Mouse (Mus musculus): ENCODE data around the gene Ccdc14. TPM values are rescaled to one million over a fixed set of nuclear protein-coding genes. Genes with fewer than 3 reads are reported as not detected.
"Not testable (repeated sequence)": the region's sequence is repeated elsewhere in the genome, so short reads cannot be mapped to it uniquely, and the experiment has no call there.

Ccdc14 gene
- total RNA-seq (2014; rRNA removed): 1.2 and 1.3 TPM in 2 replicates
- 0.24 and 0.28 TPM in 2 replicates for polyA plus RNA-seq (2012; rRNA removed)

DNA sequence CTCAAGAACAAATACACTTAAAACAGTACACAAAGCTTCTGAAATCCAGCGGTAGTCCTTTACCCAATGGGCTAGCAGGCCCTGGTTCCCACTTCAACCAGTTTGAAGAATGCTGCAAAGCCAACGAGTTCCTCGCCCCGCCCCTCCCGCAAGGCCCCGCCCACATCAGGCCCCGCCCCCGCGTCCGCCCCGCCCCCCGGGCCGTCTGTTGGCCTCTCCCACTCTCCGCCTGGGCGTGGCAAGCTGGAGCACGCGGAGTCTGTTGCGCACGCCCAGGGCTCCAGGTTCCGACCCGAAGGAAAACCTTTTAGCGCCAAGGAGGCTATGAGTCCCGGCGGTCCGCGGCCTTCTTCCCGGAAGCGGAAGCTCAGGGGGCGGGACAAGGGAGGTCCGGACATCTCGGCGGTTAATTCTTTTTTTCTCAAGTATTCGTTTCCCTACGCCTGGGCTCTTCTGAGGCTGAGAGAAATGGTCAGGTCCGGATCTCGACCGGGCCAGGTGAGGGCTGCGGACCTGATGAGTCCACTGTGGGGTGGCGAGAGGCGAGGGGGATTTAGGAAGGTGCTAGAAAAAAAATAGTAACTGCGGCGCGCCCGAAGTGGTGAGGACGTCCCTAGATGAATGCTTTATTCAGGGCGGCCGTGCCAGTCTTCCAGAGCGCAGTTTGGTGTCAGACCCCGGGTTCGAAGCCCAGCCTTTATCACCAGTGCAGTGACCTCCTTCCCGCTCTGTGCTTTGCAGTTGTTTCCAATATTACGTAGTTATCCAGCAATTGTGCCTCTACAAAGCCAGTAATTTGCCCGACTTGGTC is at the start of gene Ccdc14:
TSS of gene Ccdc14 (plus strand) at position 283 of the 811 bp plus-strand sequence.
- H3K79me2 ChIP-seq (ENCODE audit: control insufficient read depth, insufficient read depth, low read length): no peaks in the 10 kb centered on the region
- no peaks in the 10 kb centered on the region for H3K36me3 ChIP-seq (ENCODE audit: control insufficient read depth, insufficient read depth, low read length)
- H3K9ac ChIP-seq (ENCODE audit: low read depth, low read length): peak within 1 kb of the TSS; percentile 73
- peak; percentile 76 for DNase-seq (ENCODE audit: extremely low read depth, low read depth, low spot score)
- WGBS: 1% methylated on average over 53 of the region's 53 CpGs
- peak within 1 kb of the TSS; percentile 95 for H3K4me3 ChIP-seq (ENCODE audit: insufficient read depth, low read depth, low read length)
- H3K27ac ChIP-seq (replicated peaks; ENCODE audit: insufficient read depth, low read depth, low read length): no peak within 1 kb of the TSS
- TF ChIP-seq POLR2A (IDR thresholded peaks at IDR 0.05; ENCODE audit: extremely low read depth, insufficient read depth, low read length) (no peak), CTCF (IDR thresholded peaks at IDR 0.05; ENCODE audit: low read depth, low read length) (no peak)
- 0 out of 2 replicates have a peak, but pooled peaks cover 1% of the 10 kb centered on the region for H3K27me3 ChIP-seq (ENCODE audit: control insufficient read depth, insufficient read depth, low read length)
- H3K4me1 ChIP-seq (ENCODE audit: control insufficient read depth, insufficient read depth, low read length): peaks cover 4% of the 10 kb centered on the region

DNA sequence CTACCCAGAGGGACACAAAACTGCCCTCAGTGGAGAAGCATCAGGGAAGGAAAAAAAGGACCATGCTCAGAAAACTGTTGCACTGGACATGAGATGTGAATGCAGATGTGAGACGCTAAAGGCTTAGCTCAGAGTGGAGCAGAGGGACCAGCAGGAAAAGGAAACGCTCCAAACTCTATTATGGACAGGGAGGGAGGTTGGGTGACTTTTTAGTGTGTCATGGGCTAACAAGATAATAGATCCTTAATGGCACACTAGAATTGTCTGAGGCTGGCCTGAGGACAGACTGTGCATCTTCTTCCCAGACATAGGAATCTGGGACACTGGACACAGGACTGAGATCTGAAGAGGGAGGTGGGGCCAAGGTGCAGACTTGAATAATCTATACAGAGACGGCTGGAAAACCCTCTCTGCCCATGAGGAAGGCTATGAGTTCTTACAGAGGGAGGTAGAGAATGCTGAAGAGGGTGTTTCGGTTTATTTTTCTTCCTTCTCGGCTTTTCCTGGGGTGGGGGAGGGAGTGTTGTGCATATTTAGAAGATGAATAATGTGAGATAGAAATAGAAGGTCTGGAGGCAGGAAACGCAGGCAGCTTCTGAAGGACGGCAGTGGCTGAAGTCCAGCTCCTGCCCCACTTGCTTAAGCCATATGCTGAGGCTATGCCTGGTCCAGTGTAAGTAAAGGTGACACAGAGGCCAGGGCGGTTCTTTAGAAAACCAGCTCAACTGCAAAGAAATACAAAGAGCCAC is 46.7 kb upstream of the Ccdc14 start:
- Histone ChIP-seq H3K79me2 (ENCODE audit: control insufficient read depth, insufficient read depth, low read length) (no peaks in the 10 kb centered on the region), H3K9ac (ENCODE audit: low read depth, low read length) (no peak overlapping the region), H3K4me1 (ENCODE audit: control insufficient read depth, insufficient read depth, low read length) (no peaks in the 10 kb centered on the region), H3K27me3 (ENCODE audit: control insufficient read depth, insufficient read depth, low read length) (no peaks in the 10 kb centered on the region), H3K27ac (replicated peaks; ENCODE audit: insufficient read depth, low read depth, low read length) (no peak overlapping the region), H3K36me3 (ENCODE audit: control insufficient read depth, insufficient read depth, low read length) (no peaks in the 10 kb centered on the region), H3K4me3 (ENCODE audit: insufficient read depth, low read depth, low read length) (no peak overlapping the region)
- TF ChIP-seq CTCF (IDR thresholded peaks at IDR 0.05; ENCODE audit: low read depth, low read length): no peak
- WGBS: 61% methylated on average over 8 of the region's 8 CpGs
- no peak for DNase-seq (ENCODE audit: extremely low read depth, low read depth, low spot score)

DNA sequence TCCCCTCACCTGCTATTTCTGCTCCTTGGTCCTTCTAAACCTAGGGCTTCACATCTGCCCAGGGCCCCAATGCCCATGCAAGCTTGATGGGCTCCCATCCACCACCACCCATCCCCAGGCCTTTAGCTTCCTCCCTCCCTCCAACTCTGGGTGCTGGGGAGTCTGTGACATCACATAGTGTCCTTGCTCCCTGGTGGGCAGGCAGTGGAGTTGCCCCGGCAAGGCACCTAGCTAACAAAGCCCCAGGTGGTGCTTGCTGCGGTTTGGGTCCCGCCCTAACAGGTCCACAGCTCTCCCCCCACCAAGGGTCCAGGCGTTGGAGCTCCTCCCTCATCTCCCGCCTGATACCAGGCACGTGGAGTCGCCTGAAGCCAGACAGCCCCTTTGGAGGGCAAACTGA is 40.8 kb upstream of the Ccdc14 start, which contains the start of gene Ropn1:
TSS of gene Ropn1 (plus strand) at position 301 of the 400 bp plus-strand sequence.
- Histone ChIP-seq H3K4me3 (ENCODE audit: insufficient read depth, low read depth, low read length) (no peak within 1 kb of the TSS), H3K79me2 (ENCODE audit: control insufficient read depth, insufficient read depth, low read length) (no peaks in the 10 kb centered on the region)
- WGBS: 56% methylated on average over 7 of the region's 7 CpGs

DNA sequence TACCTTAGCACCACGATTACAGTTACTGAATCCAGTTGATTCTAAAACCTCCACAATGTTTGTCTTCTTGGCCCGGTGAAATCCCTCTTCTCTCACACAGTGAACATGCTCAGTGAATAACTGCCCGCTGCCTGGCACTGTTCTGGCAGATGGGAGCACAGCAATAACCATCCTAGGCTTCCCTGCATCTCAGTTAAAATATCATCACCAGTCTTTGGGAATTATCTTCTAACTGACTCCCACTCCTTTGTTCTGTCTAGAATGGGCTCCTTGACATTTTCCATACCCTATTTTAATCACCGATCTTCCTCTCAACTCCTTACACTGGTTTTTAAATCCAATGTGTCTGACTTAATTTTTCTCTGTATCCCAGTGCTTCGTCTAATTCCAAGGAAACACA is 37.4 kb upstream of the Ccdc14 start:
- no peaks in the 10 kb centered on the region; the same call in 1 of the 2 replicates for H3K27me3 ChIP-seq (ENCODE audit: control insufficient read depth, insufficient read depth, low read length)
- WGBS: 89% methylated on average over 5 of the region's 5 CpGs
- H3K9ac ChIP-seq (ENCODE audit: low read depth, low read length): no peak overlapping the region
- H3K4me3 ChIP-seq (ENCODE audit: insufficient read depth, low read depth, low read length): no peak overlapping the region
- TF ChIP-seq CTCF (IDR thresholded peaks at IDR 0.05; ENCODE audit: low read depth, low read length): no peak
- no peak for TF ChIP-seq POLR2A (IDR thresholded peaks at IDR 0.05; ENCODE audit: extremely low read depth, insufficient read depth, low read length)
- H3K36me3 ChIP-seq (ENCODE audit: control insufficient read depth, insufficient read depth, low read length): no peaks in the 10 kb centered on the region
- DNase-seq (ENCODE audit: extremely low read depth, low read depth, low spot score): no peak
- no peaks in the 10 kb centered on the region for H3K79me2 ChIP-seq (ENCODE audit: control insufficient read depth, insufficient read depth, low read length)
- H3K4me1 ChIP-seq (ENCODE audit: control insufficient read depth, insufficient read depth, low read length): no peaks in the 10 kb centered on the region
- no peak overlapping the region for H3K27ac ChIP-seq (replicated peaks; ENCODE audit: insufficient read depth, low read depth, low read length)

More for the DNA sequence above, 40.8 kb upstream of the Ccdc14 start, which contains the start of gene Ropn1:
- Histone ChIP-seq H3K27ac (replicated peaks; ENCODE audit: insufficient read depth, low read depth, low read length) (no peak within 1 kb of the TSS), H3K4me1 (ENCODE audit: control insufficient read depth, insufficient read depth, low read length) (no peaks in the 10 kb centered on the region), H3K36me3 (ENCODE audit: control insufficient read depth, insufficient read depth, low read length) (no peaks in the 10 kb centered on the region), H3K9ac (ENCODE audit: low read depth, low read length) (no peak within 1 kb of the TSS), H3K27me3 (ENCODE audit: control insufficient read depth, insufficient read depth, low read length) (no peaks in the 10 kb centered on the region; the same call in 1 of the 2 replicates)
- TF ChIP-seq CTCF (IDR thresholded peaks at IDR 0.05; ENCODE audit: low read depth, low read length) (no peak), POLR2A (IDR thresholded peaks at IDR 0.05; ENCODE audit: extremely low read depth, insufficient read depth, low read length) (no peak)
- no peak for DNase-seq (ENCODE audit: extremely low read depth, low read depth, low spot score)

DNA sequence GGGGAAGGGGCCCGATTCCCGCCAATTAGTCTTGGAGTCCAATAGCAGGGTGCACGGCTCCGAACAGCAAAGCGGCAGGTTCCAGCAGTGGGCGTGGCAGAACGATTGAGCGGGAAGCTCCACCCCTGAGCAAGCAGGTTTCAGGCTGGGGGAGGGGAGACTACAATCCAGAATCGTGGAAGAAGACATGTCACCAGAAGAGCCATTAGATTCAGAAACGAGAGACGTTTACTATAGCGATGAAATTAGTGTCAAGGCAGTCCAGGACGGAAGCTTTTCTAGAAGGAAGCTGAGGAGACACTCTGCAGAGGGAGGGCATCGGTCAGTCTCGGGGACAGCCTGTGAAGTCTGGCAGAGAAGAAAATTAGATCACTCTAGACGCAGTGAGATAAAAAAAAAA is 32.9 kb upstream of the Ccdc14 start:
- H3K79me2 ChIP-seq (ENCODE audit: control insufficient read depth, insufficient read depth, low read length); H3K4me3 ChIP-seq (ENCODE audit: insufficient read depth, low read depth, low read length); H3K36me3 ChIP-seq (ENCODE audit: control insufficient read depth, insufficient read depth, low read length); H3K27ac ChIP-seq (replicated peaks; ENCODE audit: insufficient read depth, low read depth, low read length); H3K27me3 ChIP-seq (ENCODE audit: control insufficient read depth, insufficient read depth, low read length); H3K4me1 ChIP-seq (ENCODE audit: control insufficient read depth, insufficient read depth, low read length); H3K9ac ChIP-seq (ENCODE audit: low read depth, low read length): not testable (repeated sequence)
- WGBS: 6% methylated on average over 16 of the region's 16 CpGs
- DNase-seq (ENCODE audit: extremely low read depth, low read depth, low spot score): peak; percentile 4

Measured in liver, adult 2 months (tissue).